Mouse (Mus musculus): ENCODE measurements around the gene Btbd9. TPM values are rescaled to one million over a fixed set of nuclear protein-coding genes. Genes with fewer than 3 reads are reported as not detected.

Btbd9 gene
- polyA plus RNA-seq, 1 experiment from 2014 or later = 52.5 TPM

DNA sequence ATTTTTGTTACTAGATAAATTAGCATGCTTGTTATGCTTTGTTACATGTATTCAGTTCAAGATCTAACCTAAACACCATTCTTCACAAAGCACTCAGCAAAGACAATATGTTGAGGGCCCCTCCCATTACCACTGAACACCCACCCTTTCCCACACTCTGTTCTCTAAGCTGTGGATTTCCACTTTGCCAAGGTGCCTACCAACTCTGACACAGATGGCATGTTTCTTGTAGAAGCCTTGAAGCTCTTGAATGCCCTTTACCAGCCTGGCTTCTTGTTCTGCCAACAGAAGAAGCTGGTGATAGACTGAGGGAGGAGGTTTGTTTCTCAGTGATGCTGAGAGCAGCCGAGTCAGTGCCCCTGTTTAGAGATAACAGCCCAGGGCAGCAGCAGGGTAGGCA is 256.0 kb downstream of the Btbd9 start:
- H3K4me1 ChIP-seq (ENCODE audit: control insufficient read depth, insufficient read depth, low read length) = no peaks in the 10 kb centered on the region
- ATAC-seq (ENCODE audit: low FRiP score, low TSS enrichment) = no peak
- H3K27ac ChIP-seq (ENCODE audit: low read depth, low read length) = no peak overlapping the region
- no peaks in the 10 kb centered on the region for H3K36me3 ChIP-seq (ENCODE audit: control insufficient read depth, insufficient read depth, low read length)
- 76% methylated on average over 1 of the region's 1 CpGs for WGBS
- no peak overlapping the region for H3K4me2 ChIP-seq (replicated peaks; ENCODE audit: low read depth, low read length)
- H3K9me3 ChIP-seq (ENCODE audit: control insufficient read depth, low read length) = no peaks in the 10 kb centered on the region
- no peaks in the 10 kb centered on the region for H3K27me3 ChIP-seq (ENCODE audit: control insufficient read depth, insufficient read depth, low read length)
- no peak overlapping the region for H3K9ac ChIP-seq (ENCODE audit: low read depth, low read length)
- H3K4me3 ChIP-seq (ENCODE audit: low read length) = no peak overlapping the region

DNA sequence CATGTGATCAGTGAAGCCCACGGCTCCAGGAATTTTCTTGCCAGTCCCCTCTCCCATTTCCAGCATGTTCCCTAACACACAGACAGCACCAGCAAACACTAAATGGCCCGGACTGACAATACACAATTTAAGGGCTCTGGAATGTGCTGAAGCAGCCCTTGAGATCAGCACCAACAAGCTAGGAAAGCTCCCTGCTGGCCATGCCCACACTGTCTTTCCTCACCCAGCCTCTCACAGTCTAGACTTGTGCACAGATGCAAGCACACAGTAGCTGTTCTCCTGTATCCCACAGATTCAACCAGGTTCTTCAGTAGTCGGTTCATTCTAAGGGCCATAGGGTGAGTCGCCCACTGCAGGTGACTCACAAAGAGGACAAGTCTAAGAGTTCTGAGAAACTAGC is 263.6 kb downstream of the Btbd9 start:
- no peak overlapping the region for H3K27ac ChIP-seq (ENCODE audit: low read depth, low read length)
- H3K36me3 ChIP-seq (ENCODE audit: control insufficient read depth, insufficient read depth, low read length) = no peaks in the 10 kb centered on the region
- H3K9me3 ChIP-seq (ENCODE audit: control insufficient read depth, low read length) = no peaks in the 10 kb centered on the region
- no peak overlapping the region for H3K9ac ChIP-seq (ENCODE audit: low read depth, low read length)
- H3K27me3 ChIP-seq (ENCODE audit: control insufficient read depth, insufficient read depth, low read length) = no peaks in the 10 kb centered on the region
- WGBS = 70% methylated on average over 4 of the region's 4 CpGs
- peaks cover under 1% of the 10 kb centered on the region; the same call in 1 of the 2 replicates for H3K4me1 ChIP-seq (ENCODE audit: control insufficient read depth, insufficient read depth, low read length)
- H3K4me3 ChIP-seq (ENCODE audit: low read length) = no peak overlapping the region
- ATAC-seq (ENCODE audit: low FRiP score, low TSS enrichment) = no peak; the same call in 1 of the 2 replicates
- H3K4me2 ChIP-seq (replicated peaks; ENCODE audit: low read depth, low read length) = no peak overlapping the region

DNA sequence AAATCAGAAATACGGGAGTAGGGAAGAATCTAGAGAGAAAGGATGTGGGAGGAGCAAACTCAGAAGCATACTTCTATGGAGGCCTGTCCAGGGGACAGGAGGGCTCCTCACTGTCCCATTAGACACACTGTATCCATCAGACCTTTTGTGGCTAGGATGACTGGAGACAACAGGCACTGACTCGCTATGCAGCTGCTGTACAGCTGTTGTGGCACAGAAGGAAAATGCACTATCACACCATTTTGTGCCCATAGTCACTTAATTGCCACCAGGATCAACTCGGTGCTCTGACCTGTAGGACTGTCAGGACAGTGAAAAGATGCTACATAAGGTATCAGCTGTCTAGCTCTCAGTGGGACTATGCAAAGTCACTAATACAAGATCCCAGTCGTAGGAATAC is 266.7 kb downstream of the Btbd9 start:
- no peaks in the 10 kb centered on the region for H3K36me3 ChIP-seq (ENCODE audit: control insufficient read depth, insufficient read depth, low read length)
- ATAC-seq (ENCODE audit: low FRiP score, low TSS enrichment) = no peak
- H3K9ac ChIP-seq (ENCODE audit: low read depth, low read length) = no peak overlapping the region
- H3K4me3 ChIP-seq (ENCODE audit: low read length) = no peak overlapping the region
- no peaks in the 10 kb centered on the region for H3K27me3 ChIP-seq (ENCODE audit: control insufficient read depth, insufficient read depth, low read length)
- WGBS = 71% methylated on average over 4 of the region's 4 CpGs
- H3K4me1 ChIP-seq (ENCODE audit: control insufficient read depth, insufficient read depth, low read length) = peaks cover 9% of the 10 kb centered on the region; the same call in 1 of the 2 replicates
- H3K27ac ChIP-seq (ENCODE audit: low read depth, low read length) = no peak overlapping the region
- H3K4me2 ChIP-seq (replicated peaks; ENCODE audit: low read depth, low read length) = no peak overlapping the region
- H3K9me3 ChIP-seq (ENCODE audit: control insufficient read depth, low read length) = no peaks in the 10 kb centered on the region

DNA sequence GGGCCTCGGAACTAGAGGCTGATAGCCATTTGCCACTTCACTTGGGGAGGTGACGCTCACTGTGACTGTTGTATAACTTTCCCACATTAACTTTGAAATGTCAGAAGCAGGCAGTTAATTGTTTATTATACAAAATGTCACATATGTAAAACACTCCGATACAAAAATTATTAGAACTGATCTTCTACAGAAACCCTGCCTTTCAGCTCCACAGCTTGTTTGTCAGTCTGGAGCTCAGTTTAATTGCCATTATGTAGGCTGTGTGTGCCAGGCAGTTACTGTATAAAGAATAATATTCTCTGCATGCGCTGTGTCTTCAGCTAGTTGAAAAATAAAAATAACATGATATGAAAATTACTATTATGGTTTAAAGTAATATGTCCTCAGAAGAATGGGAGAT is 267.4 kb downstream of the Btbd9 start:
- WGBS = 90% methylated on average over 4 of the region's 4 CpGs
- no peak for ATAC-seq (ENCODE audit: low FRiP score, low TSS enrichment)
- no peaks in the 10 kb centered on the region for H3K36me3 ChIP-seq (ENCODE audit: control insufficient read depth, insufficient read depth, low read length)

DNA sequence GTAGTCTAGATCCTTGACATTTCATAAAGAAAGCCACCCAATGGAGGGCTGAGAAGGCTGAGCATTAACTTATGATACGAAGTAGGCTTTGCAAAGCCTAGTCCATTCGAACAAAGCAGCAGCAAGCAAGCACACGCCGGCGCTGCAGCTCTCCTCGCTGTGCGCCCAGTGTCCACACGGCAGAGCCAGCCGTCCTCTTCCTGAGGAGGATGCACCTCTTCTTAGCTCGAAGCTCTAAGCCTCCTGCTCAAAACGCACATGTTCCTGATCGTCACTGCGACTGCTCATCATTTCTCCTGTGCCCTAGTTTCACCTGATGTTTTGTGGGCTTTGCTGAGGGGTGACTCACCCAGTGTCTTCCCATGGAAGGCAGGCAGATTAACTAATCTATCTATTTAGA is 268.0 kb downstream of the Btbd9 start:
- H3K36me3 ChIP-seq (ENCODE audit: control insufficient read depth, insufficient read depth, low read length) = no peaks in the 10 kb centered on the region
- WGBS = 84% methylated on average over 13 of the region's 13 CpGs
- H3K27ac ChIP-seq (ENCODE audit: low read depth, low read length) = no peak overlapping the region
- no peak overlapping the region for H3K9ac ChIP-seq (ENCODE audit: low read depth, low read length)
- H3K4me2 ChIP-seq (replicated peaks; ENCODE audit: low read depth, low read length) = no peak overlapping the region
- peaks cover 9% of the 10 kb centered on the region; the same call in 1 of the 2 replicates for H3K4me1 ChIP-seq (ENCODE audit: control insufficient read depth, insufficient read depth, low read length)
- H3K9me3 ChIP-seq (ENCODE audit: control insufficient read depth, low read length) = no peaks in the 10 kb centered on the region
- ATAC-seq (ENCODE audit: low FRiP score, low TSS enrichment) = no peak
- H3K27me3 ChIP-seq (ENCODE audit: control insufficient read depth, insufficient read depth, low read length) = no peaks in the 10 kb centered on the region
- H3K4me3 ChIP-seq (ENCODE audit: low read length) = no peak overlapping the region

More for the DNA sequence above, 267.4 kb downstream of the Btbd9 start:
- no peak overlapping the region for H3K4me3 ChIP-seq (ENCODE audit: low read length)
- no peak overlapping the region for H3K4me2 ChIP-seq (replicated peaks; ENCODE audit: low read depth, low read length)
- H3K9ac ChIP-seq (ENCODE audit: low read depth, low read length) = no peak overlapping the region
- H3K27ac ChIP-seq (ENCODE audit: low read depth, low read length) = no peak overlapping the region
- no peaks in the 10 kb centered on the region for H3K9me3 ChIP-seq (ENCODE audit: control insufficient read depth, low read length)
- peaks cover 9% of the 10 kb centered on the region; the same call in 1 of the 2 replicates for H3K4me1 ChIP-seq (ENCODE audit: control insufficient read depth, insufficient read depth, low read length)
- H3K27me3 ChIP-seq (ENCODE audit: control insufficient read depth, insufficient read depth, low read length) = no peaks in the 10 kb centered on the region

DNA sequence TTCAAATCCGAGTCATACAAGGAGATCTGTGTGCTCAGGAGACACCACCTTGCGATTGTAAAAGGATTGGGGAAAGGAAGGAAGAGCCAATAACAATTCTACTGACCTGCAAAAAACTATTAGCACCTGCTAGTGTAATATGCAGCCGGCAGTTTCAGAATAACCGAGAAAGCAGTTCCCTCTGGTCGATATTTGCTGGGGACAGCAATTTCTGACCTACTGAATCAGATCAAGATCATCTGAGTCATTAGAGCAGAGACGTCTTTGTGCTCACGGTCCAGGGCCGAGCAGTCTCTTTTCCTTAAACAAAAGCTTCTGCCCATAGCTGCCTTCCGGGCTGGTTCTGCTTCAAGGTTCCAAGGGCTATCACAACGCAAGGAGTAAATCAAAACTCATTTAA is 269.1 kb downstream of the Btbd9 start:
- H3K27me3 ChIP-seq (ENCODE audit: control insufficient read depth, insufficient read depth, low read length) = no peaks in the 10 kb centered on the region
- H3K36me3 ChIP-seq (ENCODE audit: control insufficient read depth, insufficient read depth, low read length) = no peaks in the 10 kb centered on the region
- H3K9ac ChIP-seq (ENCODE audit: low read depth, low read length) = no peak overlapping the region
- 52% methylated on average over 10 of the region's 10 CpGs for WGBS
- H3K9me3 ChIP-seq (ENCODE audit: control insufficient read depth, low read length) = no peaks in the 10 kb centered on the region
- H3K4me1 ChIP-seq (ENCODE audit: control insufficient read depth, insufficient read depth, low read length) = peaks cover 9% of the 10 kb centered on the region; the same call in 1 of the 2 replicates
- no peak overlapping the region for H3K4me2 ChIP-seq (replicated peaks; ENCODE audit: low read depth, low read length)
- no peak overlapping the region for H3K27ac ChIP-seq (ENCODE audit: low read depth, low read length)
- ATAC-seq (ENCODE audit: low FRiP score, low TSS enrichment) = no peak
- no peak overlapping the region for H3K4me3 ChIP-seq (ENCODE audit: low read length)

DNA sequence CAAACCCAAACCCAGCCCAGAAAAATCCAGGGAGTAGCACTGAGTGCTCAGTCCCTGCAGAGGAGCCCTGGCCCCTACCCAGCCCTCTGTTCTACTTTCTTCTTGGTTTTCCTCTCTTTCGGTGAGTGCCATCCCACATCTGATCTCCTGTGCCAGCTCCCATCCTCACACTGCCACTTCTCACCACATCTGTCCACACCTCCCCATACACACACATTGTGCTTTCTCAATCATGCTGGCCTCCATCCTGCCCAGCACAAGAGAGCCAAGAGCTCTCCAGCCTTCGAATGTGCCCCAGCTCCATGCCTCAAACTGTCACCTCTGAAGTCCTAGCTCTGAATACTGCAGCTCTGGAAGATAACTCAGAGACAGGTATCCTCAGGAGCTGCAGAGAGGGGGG is 271.5 kb downstream of the Btbd9 start:
- Histone ChIP-seq H3K27me3 (ENCODE audit: control insufficient read depth, insufficient read depth, low read length) (no peaks in the 10 kb centered on the region), H3K4me3 (ENCODE audit: low read length) (no peak overlapping the region), H3K36me3 (ENCODE audit: control insufficient read depth, insufficient read depth, low read length) (no peaks in the 10 kb centered on the region), H3K4me1 (ENCODE audit: control insufficient read depth, insufficient read depth, low read length) (peaks cover 9% of the 10 kb centered on the region; the same call in 1 of the 2 replicates), H3K4me2 (replicated peaks; ENCODE audit: low read depth, low read length) (no peak overlapping the region), H3K27ac (ENCODE audit: low read depth, low read length) (no peak overlapping the region), H3K9ac (ENCODE audit: low read depth, low read length) (no peak overlapping the region), H3K9me3 (ENCODE audit: control insufficient read depth, low read length) (no peaks in the 10 kb centered on the region)
- ATAC-seq (ENCODE audit: low FRiP score, low TSS enrichment) = no peak
- 73% methylated on average over 2 of the region's 2 CpGs for WGBS

DNA sequence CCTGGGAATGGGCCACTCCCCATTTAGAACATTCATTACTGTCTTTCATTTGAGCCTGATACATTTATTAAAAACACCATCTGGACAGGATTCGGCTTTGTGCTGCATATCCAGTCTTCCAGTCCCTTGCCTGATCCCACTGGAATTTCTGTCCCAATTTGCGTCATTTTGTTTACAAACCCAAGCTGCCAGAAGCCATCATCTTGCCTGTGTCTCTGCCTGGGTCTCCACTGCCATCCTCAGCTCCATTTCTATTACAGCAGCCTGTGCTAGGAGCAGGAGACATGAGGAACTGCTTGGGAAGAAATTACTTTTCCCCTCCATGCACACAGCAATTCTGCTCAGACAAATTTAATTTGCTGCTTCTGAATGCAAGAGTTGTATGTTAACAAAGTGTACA is 274.9 kb downstream of the Btbd9 start:
- no peaks in the 10 kb centered on the region for H3K27me3 ChIP-seq (ENCODE audit: control insufficient read depth, insufficient read depth, low read length)
- no peak overlapping the region for H3K27ac ChIP-seq (ENCODE audit: low read depth, low read length)
- ATAC-seq (ENCODE audit: low FRiP score, low TSS enrichment) = no peak
- H3K9ac ChIP-seq (ENCODE audit: low read depth, low read length) = no peak overlapping the region
- 78% methylated on average over 2 of the region's 2 CpGs for WGBS
- no peaks in the 10 kb centered on the region for H3K36me3 ChIP-seq (ENCODE audit: control insufficient read depth, insufficient read depth, low read length)
- no peak overlapping the region for H3K4me2 ChIP-seq (replicated peaks; ENCODE audit: low read depth, low read length)
- peaks cover 3% of the 10 kb centered on the region; the same call in 1 of the 2 replicates for H3K4me1 ChIP-seq (ENCODE audit: control insufficient read depth, insufficient read depth, low read length)
- no peaks in the 10 kb centered on the region for H3K9me3 ChIP-seq (ENCODE audit: control insufficient read depth, low read length)
- H3K4me3 ChIP-seq (ENCODE audit: low read length) = no peak overlapping the region

DNA sequence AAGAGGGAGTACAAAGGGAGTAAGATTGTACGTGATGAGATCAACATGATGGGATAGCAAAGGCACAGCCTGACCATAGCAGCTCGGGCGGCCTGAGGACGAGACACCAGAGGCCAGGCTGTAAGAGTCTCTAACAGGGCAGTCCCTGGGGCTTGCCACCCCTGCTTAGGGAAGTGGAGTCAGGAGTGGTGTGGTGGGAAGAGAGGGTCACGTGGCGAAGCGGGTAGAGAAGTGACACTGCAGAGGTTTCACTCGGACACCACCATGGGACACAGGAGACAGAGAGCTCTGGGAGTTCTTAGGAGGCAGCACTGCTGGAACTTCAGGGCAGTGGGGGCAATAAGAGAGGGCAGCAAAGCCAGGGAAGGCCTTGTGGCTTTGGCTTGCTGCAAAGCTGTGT is 278.9 kb downstream of the Btbd9 start:
- no peak overlapping the region for H3K4me2 ChIP-seq (replicated peaks; ENCODE audit: low read depth, low read length)
- no peak overlapping the region for H3K27ac ChIP-seq (ENCODE audit: low read depth, low read length)
- WGBS = 94% methylated on average over 8 of the region's 8 CpGs
- peaks cover 11% of the 10 kb centered on the region; the same call in 1 of the 2 replicates for H3K4me1 ChIP-seq (ENCODE audit: control insufficient read depth, insufficient read depth, low read length)
- H3K9ac ChIP-seq (ENCODE audit: low read depth, low read length) = no peak overlapping the region
- H3K4me3 ChIP-seq (ENCODE audit: low read length) = no peak overlapping the region
- ATAC-seq (ENCODE audit: low FRiP score, low TSS enrichment) = no peak
- H3K27me3 ChIP-seq (ENCODE audit: control insufficient read depth, insufficient read depth, low read length) = no peaks in the 10 kb centered on the region
- no peaks in the 10 kb centered on the region for H3K9me3 ChIP-seq (ENCODE audit: control insufficient read depth, low read length)
- H3K36me3 ChIP-seq (ENCODE audit: control insufficient read depth, insufficient read depth, low read length) = no peaks in the 10 kb centered on the region

Measured in kidney, embryonic 14.5 days (tissue).